Mouse (Mus musculus) small intestine, adult 2 months (tissue): ENCODE measurements around the gene Lcn2.

ENCODE experiments used
- CTCF ChIP-seq: fragments of 200-500 bp; IDR thresholded peaks from 2 replicates; pipeline ENCODE4 v1.5.1; 2012; ENCODE audit warnings: low read depth, mild to moderate bottlenecking, control low read depth, inconsistent platforms, low read length, moderate library complexity, mixed read lengths; ENCODE audit not compliant: insufficient replicate concordance, insufficient read length; ENCODE audit errors: extremely low read depth
- POLR2A ChIP-seq: fragments of 200-500 bp; IDR thresholded peaks from 2 replicates; pipeline ENCODE4 v1.6.1; 2012; ENCODE audit warnings: low read depth, mild to moderate bottlenecking, control low read depth, inconsistent platforms, low read length, moderate library complexity

DNA sequence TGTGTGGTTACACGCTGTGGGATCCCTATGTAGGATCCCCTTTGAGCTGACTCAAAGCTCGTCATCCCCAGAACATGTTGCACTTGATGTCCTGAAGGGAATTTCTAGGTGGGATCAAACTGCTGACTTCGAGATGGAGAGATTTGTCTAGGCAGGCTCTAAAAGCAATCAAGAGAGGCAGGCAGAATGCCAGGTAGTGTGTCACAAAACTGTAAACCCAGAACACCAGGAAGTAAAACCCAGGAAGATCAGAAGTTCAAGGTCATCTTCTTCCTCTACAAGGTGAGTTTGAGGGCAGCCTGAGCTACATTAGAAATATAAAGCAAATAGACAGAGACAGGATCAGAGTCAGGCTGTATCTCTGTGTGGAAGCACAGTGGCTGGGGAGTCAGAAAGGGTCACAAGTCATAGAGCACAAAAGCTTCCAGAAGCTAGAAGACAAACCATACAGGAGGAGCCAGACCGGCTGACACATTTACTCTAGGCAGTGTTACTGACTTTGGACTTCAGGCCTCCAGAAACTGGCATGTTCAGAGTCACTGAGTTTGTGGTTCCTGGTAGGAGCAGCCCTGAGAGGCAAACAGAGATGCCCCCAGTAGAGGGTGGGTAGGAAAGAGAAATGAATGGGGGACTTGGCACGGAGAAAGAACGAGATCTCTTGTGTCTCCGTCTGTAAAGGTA lies 19.2 kb upstream of the Lcn2 start:
- TF ChIP-seq POLR2A (no peak), CTCF (no peak)
